Mouse (Mus musculus): ENCODE measurements at regions not wholly inside any gene's neighbourhood (a gene's known extent, or its start where the extent isn't known, plus 50 kb on each side); places are given as distances from the start of the nearest gene placed in this dataset.

DNA sequence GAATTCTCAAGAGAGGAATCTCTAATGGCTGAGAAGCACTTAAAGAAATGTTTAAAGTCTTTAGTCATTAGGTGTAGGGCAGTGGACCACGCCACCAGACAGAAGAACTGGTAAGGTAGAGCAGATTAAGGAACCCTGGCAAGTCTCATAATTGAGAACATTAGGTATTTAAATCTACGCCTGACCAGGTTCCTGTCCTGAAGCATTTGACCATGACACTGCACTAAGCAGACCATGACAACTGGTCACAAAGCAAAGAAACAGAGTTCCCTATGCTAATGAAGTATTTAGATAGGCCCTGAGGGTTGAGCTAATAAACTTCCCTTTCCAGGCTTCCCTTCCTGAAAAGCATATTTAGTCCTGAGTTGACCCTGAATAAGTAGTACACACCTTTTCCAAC lies 562.3 kb downstream of the Cdh11 start:
- TF ChIP-seq EP300 (IDR thresholded peaks at IDR 0.05; ENCODE audit: insufficient read depth, low read depth, low read length) = no peak
- TF ChIP-seq CTCF (IDR thresholded peaks at IDR 0.05) = no peak
- TF ChIP-seq POLR2A (IDR thresholded peaks at IDR 0.05; ENCODE audit: insufficient read depth, low read depth, low read length) = no peak
- intact Hi-C loops (cut with DNase I) = no loop called here
- Histone ChIP-seq H3K36me3 (ENCODE audit: control insufficient read depth, insufficient read depth, low read length) (no peaks in the 10 kb centered on the region), H3K4me1 (ENCODE audit: control insufficient read depth, insufficient read depth, low read length) (no peaks in the 10 kb centered on the region), H3K79me2 (replicated peaks; ENCODE audit: control insufficient read depth, insufficient read depth, low read length) (no peaks in the 10 kb centered on the region), H3K27ac (no peak overlapping the region), H3K4me3 (no peak overlapping the region), H3K27me3 (ENCODE audit: control insufficient read depth, insufficient read depth, low read length) (no peaks in the 10 kb centered on the region), H3K9ac (ENCODE audit: low read depth, low read length) (no peak overlapping the region)
- WGBS = 83% methylated on average over 2 of the region's 2 CpGs
- DNase-seq = no peak

DNA sequence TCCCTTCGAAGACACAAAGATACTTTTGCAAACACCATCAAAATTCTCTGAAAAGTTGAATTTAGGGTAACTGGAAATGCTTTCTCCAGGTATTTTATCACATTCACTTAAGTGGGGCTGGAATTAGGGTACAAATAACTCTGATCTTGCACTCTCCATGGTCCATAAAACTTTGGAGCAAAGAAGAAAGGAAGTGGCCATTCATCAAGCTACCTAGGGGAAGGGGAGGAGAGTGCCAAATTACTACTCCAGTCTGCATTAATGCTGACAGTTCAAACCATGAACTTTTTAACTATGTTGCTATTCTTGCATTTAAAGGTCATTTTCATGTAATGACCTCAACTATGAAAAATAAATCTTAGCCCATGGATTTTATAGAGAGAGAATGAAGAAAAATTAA lies 579.8 kb downstream of the Cdh11 start:
- Histone ChIP-seq H3K27me3 (ENCODE audit: control insufficient read depth, insufficient read depth, low read length) (no peaks in the 10 kb centered on the region), H3K4me3 (no peak overlapping the region), H3K36me3 (ENCODE audit: control insufficient read depth, insufficient read depth, low read length) (no peaks in the 10 kb centered on the region), H3K27ac (no peak overlapping the region), H3K4me1 (ENCODE audit: control insufficient read depth, insufficient read depth, low read length) (no peaks in the 10 kb centered on the region), H3K79me2 (replicated peaks; ENCODE audit: control insufficient read depth, insufficient read depth, low read length) (no peaks in the 10 kb centered on the region), H3K9ac (ENCODE audit: low read depth, low read length) (no peak overlapping the region)
- 70% methylated on average over 1 of the region's 1 CpGs for WGBS
- no peak for TF ChIP-seq POLR2A (IDR thresholded peaks at IDR 0.05; ENCODE audit: insufficient read depth, low read depth, low read length)
- TF ChIP-seq EP300 (IDR thresholded peaks at IDR 0.05; ENCODE audit: insufficient read depth, low read depth, low read length) = no peak
- TF ChIP-seq CTCF (IDR thresholded peaks at IDR 0.05) = no peak
- no peak for DNase-seq
- intact Hi-C loops (cut with DNase I) = no loop called here

DNA sequence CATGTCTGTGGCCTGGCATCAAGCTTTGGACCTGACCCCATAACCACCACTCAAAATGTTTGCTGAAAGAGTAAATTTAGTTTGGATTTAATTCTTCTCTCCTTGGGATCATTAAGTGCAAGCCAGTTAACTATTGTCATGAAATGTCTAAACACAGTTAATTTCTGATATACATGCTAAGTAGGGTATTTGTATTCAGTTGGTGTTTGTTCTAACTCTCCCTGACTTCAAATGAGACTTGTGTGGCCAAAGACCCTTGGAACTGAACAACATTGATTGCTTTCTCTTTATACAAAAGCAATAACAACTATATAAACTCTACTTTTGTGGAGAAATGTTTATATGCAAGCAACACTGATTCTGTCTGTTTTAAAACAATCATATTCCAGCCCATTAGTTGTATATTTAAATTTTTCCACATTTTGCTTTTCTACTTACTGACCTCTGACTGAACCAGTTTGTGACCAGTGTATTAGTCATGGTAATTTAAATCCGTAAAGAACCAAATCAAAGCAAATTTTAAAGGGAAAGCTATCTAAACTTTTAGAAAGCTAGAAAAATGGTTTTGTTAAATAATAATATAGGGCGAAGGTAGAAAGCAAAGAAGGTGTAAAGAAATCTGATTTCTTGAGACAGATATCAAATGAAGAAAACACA lies 625.8 kb downstream of the Cdh11 start:
- Histone ChIP-seq H3K9ac (ENCODE audit: low read depth, low read length) (no peak overlapping the region), H3K27me3 (ENCODE audit: control insufficient read depth, insufficient read depth, low read length) (no peaks in the 10 kb centered on the region), H3K79me2 (replicated peaks; ENCODE audit: control insufficient read depth, insufficient read depth, low read length) (no peaks in the 10 kb centered on the region), H3K4me3 (no peak overlapping the region), H3K27ac (no peak overlapping the region), H3K36me3 (ENCODE audit: control insufficient read depth, insufficient read depth, low read length) (no peaks in the 10 kb centered on the region), H3K4me1 (ENCODE audit: control insufficient read depth, insufficient read depth, low read length) (no peaks in the 10 kb centered on the region)
- no peak for TF ChIP-seq EP300 (IDR thresholded peaks at IDR 0.05; ENCODE audit: insufficient read depth, low read depth, low read length)
- intact Hi-C loops (cut with DNase I) = no loop called here
- WGBS = 69% methylated on average over 2 of the region's 2 CpGs
- DNase-seq = no peak

DNA sequence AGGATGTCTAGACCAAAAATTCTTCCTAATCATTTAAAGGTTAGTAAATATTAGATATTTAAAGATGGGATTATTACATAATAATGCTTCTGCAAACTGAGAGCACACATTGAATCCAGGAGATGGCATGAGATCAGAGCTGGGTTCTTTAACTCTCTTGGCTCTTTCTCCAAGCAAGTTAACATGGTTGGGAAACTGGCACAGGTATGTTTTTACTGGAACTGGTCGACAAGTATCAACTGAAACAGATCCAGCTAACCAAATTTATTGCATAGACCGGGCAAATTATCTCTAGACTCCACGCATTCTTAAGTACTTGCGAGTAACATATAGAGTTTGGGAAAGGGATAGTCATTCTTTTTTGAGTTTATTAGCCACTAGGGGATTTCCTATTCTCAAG lies 666.8 kb downstream of the Cdh11 start:
- no peak overlapping the region for H3K9ac ChIP-seq (ENCODE audit: low read depth, low read length)
- no peak for DNase-seq
- no peaks in the 10 kb centered on the region for H3K79me2 ChIP-seq (replicated peaks; ENCODE audit: control insufficient read depth, insufficient read depth, low read length)
- whole genome bisulfite sequencing = 69% methylated on average over 4 of the region's 4 CpGs
- no peak overlapping the region for H3K27ac ChIP-seq
- no peaks in the 10 kb centered on the region for H3K4me1 ChIP-seq (ENCODE audit: control insufficient read depth, insufficient read depth, low read length)
- H3K4me3 ChIP-seq = no peak overlapping the region
- intact Hi-C loops (cut with DNase I) = no loop called here
- TF ChIP-seq CTCF (IDR thresholded peaks at IDR 0.05) (no peak), EP300 (IDR thresholded peaks at IDR 0.05; ENCODE audit: insufficient read depth, low read depth, low read length) (no peak), POLR2A (IDR thresholded peaks at IDR 0.05; ENCODE audit: insufficient read depth, low read depth, low read length) (no peak)
- H3K27me3 ChIP-seq (ENCODE audit: control insufficient read depth, insufficient read depth, low read length) = no peaks in the 10 kb centered on the region
- no peaks in the 10 kb centered on the region for H3K36me3 ChIP-seq (ENCODE audit: control insufficient read depth, insufficient read depth, low read length)

DNA sequence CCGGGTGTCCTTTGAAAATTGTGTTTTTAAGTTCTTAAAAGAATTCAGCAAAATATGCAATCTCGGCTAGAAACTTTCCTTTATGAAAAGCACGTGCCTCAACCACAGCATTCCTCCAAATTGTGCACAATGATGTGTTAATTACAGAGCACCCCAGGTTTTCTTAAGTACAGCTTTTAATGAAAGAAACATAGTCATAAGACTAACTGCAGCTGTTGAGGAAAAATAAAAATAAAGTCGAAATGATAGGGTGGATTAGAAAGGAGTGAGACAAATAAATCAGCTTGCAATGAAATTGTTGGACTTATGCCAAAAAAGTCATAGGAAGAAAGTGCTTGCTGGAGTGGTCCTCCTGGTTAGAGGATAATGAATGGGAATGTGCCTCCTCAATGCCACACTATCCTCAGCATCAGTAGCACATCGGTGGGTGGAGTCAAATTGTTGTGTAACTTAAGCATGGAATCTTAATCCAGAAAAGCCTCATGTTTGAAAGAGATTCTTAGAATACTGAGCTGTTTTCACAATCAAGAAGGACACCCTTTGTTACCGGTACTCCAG lies 668.5 kb downstream of the Cdh11 start:
- no peak overlapping the region for H3K9ac ChIP-seq (ENCODE audit: low read depth, low read length)
- TF ChIP-seq POLR2A (IDR thresholded peaks at IDR 0.05; ENCODE audit: insufficient read depth, low read depth, low read length) (no peak), CTCF (IDR thresholded peaks at IDR 0.05) (no peak), EP300 (IDR thresholded peaks at IDR 0.05; ENCODE audit: insufficient read depth, low read depth, low read length) (no peak)
- no peak overlapping the region for H3K27ac ChIP-seq
- H3K36me3 ChIP-seq (ENCODE audit: control insufficient read depth, insufficient read depth, low read length) = no peaks in the 10 kb centered on the region
- intact Hi-C loops (cut with DNase I) = no loop called here
- H3K79me2 ChIP-seq (replicated peaks; ENCODE audit: control insufficient read depth, insufficient read depth, low read length) = no peaks in the 10 kb centered on the region
- DNase-seq = no peak
- no peaks in the 10 kb centered on the region for H3K4me1 ChIP-seq (ENCODE audit: control insufficient read depth, insufficient read depth, low read length)
- no peaks in the 10 kb centered on the region for H3K27me3 ChIP-seq (ENCODE audit: control insufficient read depth, insufficient read depth, low read length)
- WGBS = 63% methylated on average over 6 of the region's 6 CpGs
- H3K4me3 ChIP-seq = no peak overlapping the region

DNA sequence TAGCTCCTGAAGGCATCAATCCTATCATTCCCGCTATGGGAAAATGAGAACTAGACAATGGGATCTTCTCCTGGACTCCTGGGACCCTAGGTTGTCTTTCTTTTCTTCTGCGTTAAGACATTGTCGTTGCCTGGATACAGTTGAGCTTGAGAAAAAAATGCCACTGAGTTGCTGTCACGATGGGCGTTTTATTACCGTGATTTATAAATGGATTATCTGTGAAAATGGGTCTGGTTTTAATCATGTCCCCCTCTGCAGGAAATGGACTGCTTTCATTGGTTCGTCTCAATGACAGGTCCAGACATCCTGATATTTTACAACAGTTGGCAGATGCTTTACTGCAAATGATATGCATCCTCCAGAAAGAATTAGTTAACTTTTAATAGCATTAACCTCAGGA lies 681.7 kb downstream of the Cdh11 start:
- DNase-seq = no peak
- no peak for TF ChIP-seq CTCF (IDR thresholded peaks at IDR 0.05)
- no peak for TF ChIP-seq EP300 (IDR thresholded peaks at IDR 0.05; ENCODE audit: insufficient read depth, low read depth, low read length)
- TF ChIP-seq POLR2A (IDR thresholded peaks at IDR 0.05; ENCODE audit: insufficient read depth, low read depth, low read length) = no peak
- Histone ChIP-seq H3K4me3 (no peak overlapping the region), H3K27me3 (ENCODE audit: control insufficient read depth, insufficient read depth, low read length) (no peaks in the 10 kb centered on the region), H3K79me2 (replicated peaks; ENCODE audit: control insufficient read depth, insufficient read depth, low read length) (no peaks in the 10 kb centered on the region), H3K9ac (ENCODE audit: low read depth, low read length) (no peak overlapping the region), H3K27ac (no peak overlapping the region), H3K4me1 (ENCODE audit: control insufficient read depth, insufficient read depth, low read length) (no peaks in the 10 kb centered on the region), H3K36me3 (ENCODE audit: control insufficient read depth, insufficient read depth, low read length) (no peaks in the 10 kb centered on the region)
- intact Hi-C loops (cut with DNase I) = no loop called here
- WGBS = 46% methylated on average over 7 of the region's 7 CpGs

Measured in heart, adult 2 months (tissue).